7 mouse cellular contexts compared by ENCODE assay signal in the genomic region with DNA sequence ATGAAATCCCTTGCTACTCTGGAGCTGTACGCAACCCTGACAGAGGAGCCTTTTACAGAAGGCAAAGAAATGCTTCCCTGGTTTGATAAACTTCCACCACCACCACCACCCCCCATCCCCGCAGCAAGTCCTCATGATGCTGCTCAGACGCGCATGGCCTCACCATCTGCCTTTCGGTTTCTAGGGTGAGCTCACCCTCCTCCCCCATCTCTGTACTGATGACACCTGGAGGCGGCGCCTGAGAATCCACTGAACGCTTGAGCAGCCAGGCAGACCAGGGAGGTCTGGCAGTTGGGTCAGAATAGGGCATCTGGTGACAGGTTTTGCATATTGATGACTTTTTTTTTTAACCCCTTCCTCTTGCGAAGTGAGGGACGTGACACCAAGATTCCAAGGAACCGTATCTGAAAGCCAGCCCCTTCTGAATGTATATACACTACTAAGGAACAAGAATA. TPM values are rescaled to one million over a fixed set of nuclear protein-coding genes. Genes with fewer than 3 reads are reported as not detected.
A peak's percentile ranks its signal among the peaks of the same experiment; 100 is the strongest.
DNase-seq lines count a peak whose midpoint lies in the region; ATAC-seq lines count a peak whose summit lies in the region.

No protein-coding gene starts in this region.

- H3K4me1 ChIP-seq in intestine, embryonic 14.5 days (replicated peaks; ENCODE audit: control insufficient read depth, insufficient read depth, low read length) = peaks cover 6% of the 10 kb centered on the region; the same call in 1 of the 2 replicates
- H3K4me1 ChIP-seq in limb, embryonic 10.5 days = peaks cover 12% of the 10 kb centered on the region
- H3K4me1 ChIP-seq in midbrain, embryonic 12.5 days = peaks cover 16% of the 10 kb centered on the region

- H3K27ac ChIP-seq in intestine, embryonic 14.5 days (ENCODE audit: low read depth) = peak overlapping the region; percentile 75
- peak overlapping the region; percentile 97 for H3K27ac ChIP-seq in limb, embryonic 10.5 days
- H3K27ac ChIP-seq in midbrain, embryonic 12.5 days (replicated peaks) = peak overlapping the region; percentile 94

- intact Hi-C loops in gastrocnemius, postnatal 14 days (cut with DNase I; ENCODE audit: low total_unique reads) = loop anchor here (2.0 kb wide), 1 partner anchor 512 kb away; no protein-coding TSS in a partner anchor

- H3K27me3 ChIP-seq in intestine, embryonic 14.5 days (replicated peaks; ENCODE audit: control insufficient read depth, insufficient read depth, low read length) = no peaks in the 10 kb centered on the region
- no peaks in the 10 kb centered on the region for H3K27me3 ChIP-seq in limb, embryonic 10.5 days (ENCODE audit: low read depth, poor library complexity, severe bottlenecking)
- no peaks in the 10 kb centered on the region for H3K27me3 ChIP-seq in midbrain, embryonic 12.5 days

- H3K4me2 ChIP-seq in intestine, embryonic 14.5 days (ENCODE audit: low read length) = peak overlapping the region; percentile 57
- peak overlapping the region; percentile 83 for H3K4me2 ChIP-seq in midbrain, embryonic 12.5 days (replicated peaks)

- no peaks in the 10 kb centered on the region for H3K9me3 ChIP-seq in intestine, embryonic 14.5 days (ENCODE audit: control insufficient read depth, low read length)
- H3K9me3 ChIP-seq in limb, embryonic 10.5 days (replicated peaks) = no peaks in the 10 kb centered on the region
- H3K9me3 ChIP-seq in midbrain, embryonic 12.5 days = no peaks in the 10 kb centered on the region

- DNase-seq in adrenal gland, postnatal 10 days = peak; percentile 82
- DNase-seq in embryo, embryonic 10.5 days (ENCODE audit: low spot score) = peak; percentile 88
- DNase-seq in gastrocnemius, postnatal 14 days = peak; percentile 66
- DNase-seq in intestine, embryonic 14.5 days (ENCODE audit: low spot score) = no peak
- DNase-seq in limb, embryonic 10.5 days (ENCODE audit: low spot score) = peak; percentile 72
- peak; percentile 78 for DNase-seq in spleen, adult 12 weeks (ENCODE audit: low spot score)

- peak; percentile 89 for ATAC-seq in intestine, embryonic 14.5 days (replicated peaks; ENCODE audit: low FRiP score, low TSS enrichment, low read depth)
- ATAC-seq in midbrain, embryonic 12.5 days (ENCODE audit: low FRiP score, low read depth) = peak; percentile 87

- H3K4me3 ChIP-seq in intestine, embryonic 14.5 days (ENCODE audit: low read depth, low read length) = peak overlapping the region; percentile 83
- peak overlapping the region; percentile 90 for H3K4me3 ChIP-seq in limb, embryonic 10.5 days
- H3K4me3 ChIP-seq in midbrain, embryonic 12.5 days = peak overlapping the region; percentile 90

- WGBS in intestine, embryonic 14.5 days = 1% methylated on average over 11 of the region's 11 CpGs
- under 1% methylated on average over 11 of the region's 11 CpGs for WGBS in limb, embryonic 10.5 days
- 0% methylated on average over 11 of the region's 11 CpGs for WGBS in midbrain, embryonic 12.5 days

- peak overlapping the region; percentile 89 for H3K9ac ChIP-seq in intestine, embryonic 14.5 days (ENCODE audit: low read length)
- H3K9ac ChIP-seq in midbrain, embryonic 12.5 days (replicated peaks) = peak overlapping the region; percentile 88

- H3K36me3 ChIP-seq in intestine, embryonic 14.5 days (ENCODE audit: control insufficient read depth, insufficient read depth, low read length) = no peaks in the 10 kb centered on the region
- H3K36me3 ChIP-seq in limb, embryonic 10.5 days = peaks cover 9% of the 10 kb centered on the region
- H3K36me3 ChIP-seq in midbrain, embryonic 12.5 days = no peaks in the 10 kb centered on the region

RNA-seq across cellular contexts. Expression of gene Atad1, which starts 27.0 kb away (rescaled TPM):
- total RNA-seq in adrenal gland, postnatal 10 days (2021) = 10 to 100 TPM; 60.0 to 65.8 TPM
- 10 to 100 TPM; 40.8 to 48.6 TPM for total RNA-seq in gastrocnemius, postnatal 14 days (2021)
- polyA plus RNA-seq in intestine, embryonic 14.5 days (2014; fragmentation: Nextera tagmentation; extraction: Ambion mirVana) = 79.7 and 85.6 TPM in 2 replicates
- 62.5 and 71.7 TPM in 2 replicates for polyA plus RNA-seq in limb, embryonic 10.5 days (2016; fragmentation: Nextera tagmentation; extraction: Ambion mirVana)
- 99.3 and 102 TPM in 2 replicates for polyA plus RNA-seq in midbrain, embryonic 12.5 days (2016; fragmentation: Nextera tagmentation; extraction: Ambion mirVana)

RNA-seq across cellular contexts. Expression of gene Pten, which starts 44.7 kb away (rescaled TPM):
- total RNA-seq in adrenal gland, postnatal 10 days (2021) = 10 to 100 TPM; 64.8 to 65.9 TPM
- total RNA-seq in gastrocnemius, postnatal 14 days (2021) = 10 to 100 TPM; 34.9 to 39.9 TPM
- 14.6 and 16.0 TPM in 2 replicates for polyA plus RNA-seq in intestine, embryonic 14.5 days (2014; fragmentation: Nextera tagmentation; extraction: Ambion mirVana)
- polyA plus RNA-seq in limb, embryonic 10.5 days (2016; fragmentation: Nextera tagmentation; extraction: Ambion mirVana) = 5.0 and 5.8 TPM in 2 replicates
- polyA plus RNA-seq in midbrain, embryonic 12.5 days (2016; fragmentation: Nextera tagmentation; extraction: Ambion mirVana) = 13.7 and 17.0 TPM in 2 replicates
